Mouse (Mus musculus): ENCODE results near the gene Tmem51. TPM values are rescaled to one million over a fixed set of nuclear protein-coding genes. Genes with fewer than 3 reads are reported as not detected.
A peak's percentile ranks its signal among the peaks of the same experiment; 100 is the strongest.

Tmem51 gene
- polyA plus RNA-seq (2012; rRNA removed): 26.2 and 26.3 TPM in 2 replicates

DNA sequence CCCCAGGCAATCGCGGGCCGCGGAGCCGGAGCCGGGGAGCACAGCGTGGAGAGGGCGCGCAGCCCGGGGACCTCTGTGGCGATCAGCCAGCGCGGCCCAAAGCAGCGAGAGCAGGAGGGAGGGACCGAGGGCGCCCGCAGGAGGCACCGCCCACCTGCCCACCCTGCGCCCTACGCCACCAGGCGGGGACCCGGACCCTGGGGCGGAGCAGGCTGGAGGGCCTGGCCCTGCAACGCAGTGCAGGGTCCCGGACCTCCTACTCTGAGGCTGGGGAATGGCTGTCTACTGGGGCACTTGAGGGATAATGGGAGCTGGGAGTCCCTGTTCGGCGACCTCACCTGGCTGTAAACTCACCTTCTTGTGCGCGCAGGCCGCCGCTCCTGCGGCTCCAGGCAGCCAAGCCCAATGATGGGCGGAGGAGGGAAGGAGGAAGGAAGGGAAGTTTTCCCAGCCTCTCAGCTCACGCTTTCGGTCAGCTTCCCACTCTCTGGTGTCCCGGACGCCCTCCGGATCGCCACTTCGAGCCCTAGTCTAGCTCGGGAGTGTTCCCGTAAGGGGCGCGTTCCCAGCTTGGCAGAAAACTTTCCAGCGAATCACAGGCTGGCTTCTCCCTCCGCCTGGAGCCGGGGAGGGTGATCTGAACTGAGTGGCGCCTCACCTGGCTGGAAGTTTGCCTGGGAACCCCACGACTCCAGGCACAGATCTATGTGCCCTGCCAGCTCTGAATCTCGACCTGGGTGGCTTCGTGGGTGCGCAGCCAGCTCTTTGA is at the start of gene Tmem51:
Tmem51 (minus strand) TSS at position 174 of the 769 bp plus-strand sequence.
- TF ChIP-seq POLR2A (IDR thresholded peaks at IDR 0.05; ENCODE audit: borderline replicate concordance, insufficient read depth, low read length) (peak; percentile 21; the same call in 1 of the 2 replicates), CTCF (IDR thresholded peaks at IDR 0.05; ENCODE audit: borderline replicate concordance, insufficient read depth, low read depth, low read length) (no peak)
- H3K27ac ChIP-seq (ENCODE audit: insufficient read depth, low read length): peak within 1 kb of the TSS; percentile 92
- peaks cover 47% of the 10 kb centered on the region for H3K4me1 ChIP-seq (ENCODE audit: control insufficient read depth, insufficient read depth, low read length)
- peak within 1 kb of the TSS; percentile 55 for H3K4me3 ChIP-seq (replicated peaks; ENCODE audit: insufficient read depth, low read depth, low read length)
- no peaks in the 10 kb centered on the region for H3K27me3 ChIP-seq (ENCODE audit: control insufficient read depth, insufficient read depth, low read length)
- under 1% methylated on average over 52 of the region's 52 CpGs for WGBS
- DNase-seq: peak; percentile 73 to 78

DNA sequence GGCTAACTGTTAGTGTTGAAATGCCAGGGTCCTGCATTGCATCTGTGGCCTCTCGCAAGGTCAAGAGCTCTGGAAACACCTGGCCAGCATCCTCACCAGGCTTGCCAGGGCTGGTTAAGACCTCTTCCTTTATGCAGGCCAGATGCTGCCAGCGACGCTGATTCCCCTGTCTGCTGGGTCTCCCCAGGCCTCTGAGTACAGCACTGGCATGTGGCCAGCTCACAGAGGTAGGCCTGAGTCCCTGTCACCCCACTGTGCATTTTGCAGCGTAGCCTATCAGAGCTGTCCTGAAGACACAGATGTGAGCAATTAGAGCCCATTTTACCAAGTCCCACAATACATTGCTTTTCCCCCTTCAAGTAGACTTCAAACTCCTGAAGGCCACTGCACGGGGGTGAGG is 46.1 kb upstream of the Tmem51 start:
- Histone ChIP-seq H3K27ac (ENCODE audit: insufficient read depth, low read length) (no peak overlapping the region), H3K4me3 (replicated peaks; ENCODE audit: insufficient read depth, low read depth, low read length) (no peak overlapping the region), H3K4me1 (ENCODE audit: control insufficient read depth, insufficient read depth, low read length) (peaks cover 4% of the 10 kb centered on the region), H3K27me3 (ENCODE audit: control insufficient read depth, insufficient read depth, low read length) (no peaks in the 10 kb centered on the region)
- DNase-seq: no peak
- 65% methylated on average over 5 of the region's 5 CpGs for WGBS
- TF ChIP-seq POLR2A (IDR thresholded peaks at IDR 0.05; ENCODE audit: borderline replicate concordance, insufficient read depth, low read length) (no peak), CTCF (IDR thresholded peaks at IDR 0.05; ENCODE audit: borderline replicate concordance, insufficient read depth, low read depth, low read length) (no peak)

DNA sequence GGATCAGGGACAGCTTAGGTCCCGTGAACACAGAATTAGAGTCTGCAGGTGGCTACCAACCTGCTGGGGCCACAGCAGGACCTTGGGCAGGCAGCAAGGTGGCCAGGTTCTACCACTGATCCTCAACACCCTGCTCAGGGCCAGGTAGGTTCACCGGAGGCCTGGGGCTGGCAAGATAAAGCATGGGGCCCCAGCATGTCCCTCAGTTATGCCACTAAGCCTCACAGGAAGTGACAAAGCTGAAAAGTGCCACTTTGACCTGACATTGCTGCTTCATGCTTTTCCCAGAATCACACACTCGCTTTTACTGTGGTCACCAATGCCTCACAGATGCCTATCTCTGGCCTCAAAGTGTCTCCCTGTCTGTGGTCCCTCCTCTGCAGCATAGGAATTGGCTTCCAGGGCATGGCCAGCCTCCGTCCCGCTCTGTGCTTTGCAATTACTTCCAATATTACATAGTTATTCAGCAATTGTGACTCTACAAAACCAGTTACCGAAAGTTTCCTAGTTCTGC is 43.2 kb upstream of the Tmem51 start:
- DNase-seq: no peak
- Histone ChIP-seq H3K27me3 (ENCODE audit: control insufficient read depth, insufficient read depth, low read length) (no peaks in the 10 kb centered on the region), H3K4me1 (ENCODE audit: control insufficient read depth, insufficient read depth, low read length) (peaks cover 4% of the 10 kb centered on the region), H3K27ac (ENCODE audit: insufficient read depth, low read length) (no peak overlapping the region), H3K4me3 (replicated peaks; ENCODE audit: insufficient read depth, low read depth, low read length) (no peak overlapping the region)
- TF ChIP-seq POLR2A (IDR thresholded peaks at IDR 0.05; ENCODE audit: borderline replicate concordance, insufficient read depth, low read length) (no peak), CTCF (IDR thresholded peaks at IDR 0.05; ENCODE audit: borderline replicate concordance, insufficient read depth, low read depth, low read length) (no peak)
- WGBS: 82% methylated on average over 6 of the region's 6 CpGs

DNA sequence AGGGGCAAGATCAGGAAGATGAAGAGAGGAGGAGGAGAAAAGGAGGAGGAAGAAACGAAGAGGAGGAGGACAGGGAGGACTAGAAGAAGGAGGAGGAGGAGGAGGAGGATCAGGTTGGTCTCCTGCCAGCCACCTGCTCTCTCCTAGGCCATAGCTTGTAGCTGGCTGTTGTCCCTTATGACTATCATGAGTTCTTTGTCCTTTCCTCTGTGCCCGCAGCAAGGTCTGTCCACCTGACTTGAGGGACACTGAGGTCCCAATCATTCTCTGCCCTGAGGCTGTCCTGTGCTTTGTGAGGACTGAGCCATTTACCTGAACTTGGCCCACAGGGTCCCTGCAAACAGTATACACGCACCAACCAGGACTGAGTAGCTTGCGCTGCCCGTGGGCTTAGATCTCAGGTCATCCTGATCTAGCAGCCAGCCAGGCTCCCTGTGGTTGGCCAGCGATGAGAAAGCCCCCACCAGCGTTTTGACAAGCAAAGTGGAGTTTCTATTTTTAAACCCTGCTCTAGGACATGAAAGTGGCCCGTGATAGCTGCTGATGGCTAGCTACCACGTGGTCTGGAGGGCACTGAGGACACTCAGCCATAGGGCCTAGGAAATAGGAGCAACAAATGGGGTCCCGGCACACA is 42.7 kb upstream of the Tmem51 start:
- Histone ChIP-seq H3K27me3 (ENCODE audit: control insufficient read depth, insufficient read depth, low read length) (no peaks in the 10 kb centered on the region), H3K4me3 (replicated peaks; ENCODE audit: insufficient read depth, low read depth, low read length) (no peak overlapping the region), H3K4me1 (ENCODE audit: control insufficient read depth, insufficient read depth, low read length) (peaks cover 4% of the 10 kb centered on the region), H3K27ac (ENCODE audit: insufficient read depth, low read length) (no peak overlapping the region)
- 47% methylated on average over 10 of the region's 10 CpGs for WGBS
- no peak for TF ChIP-seq CTCF (IDR thresholded peaks at IDR 0.05; ENCODE audit: borderline replicate concordance, insufficient read depth, low read depth, low read length)
- TF ChIP-seq POLR2A (IDR thresholded peaks at IDR 0.05; ENCODE audit: borderline replicate concordance, insufficient read depth, low read length): no peak
- no peak for DNase-seq

DNA sequence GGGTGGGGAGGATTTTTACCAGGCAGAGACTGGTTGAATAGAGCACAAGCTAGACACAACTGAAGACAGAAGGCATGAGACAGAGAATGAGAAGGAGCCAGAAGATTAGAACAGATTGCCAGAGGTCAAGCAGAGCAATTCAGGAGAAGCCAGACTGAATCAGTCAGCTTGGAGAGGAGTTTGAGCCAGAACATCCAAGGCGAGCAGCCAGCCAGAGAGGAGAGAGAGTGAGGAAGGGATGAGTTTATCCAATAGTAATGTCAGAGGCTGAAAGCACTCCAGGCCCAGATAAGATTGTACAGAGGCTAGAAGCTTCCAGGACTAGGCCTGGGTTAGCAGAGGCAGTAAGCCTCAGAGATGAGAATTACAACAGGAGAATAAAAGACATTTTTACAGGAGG is 37.1 kb upstream of the Tmem51 start:
- WGBS: 64% methylated on average over 1 of the region's 1 CpGs
- Histone ChIP-seq H3K4me1 (ENCODE audit: control insufficient read depth, insufficient read depth, low read length) (peaks cover 3% of the 10 kb centered on the region; the same call in 1 of the 2 replicates), H3K4me3 (replicated peaks; ENCODE audit: insufficient read depth, low read depth, low read length) (no peak overlapping the region), H3K27me3 (ENCODE audit: control insufficient read depth, insufficient read depth, low read length) (no peaks in the 10 kb centered on the region), H3K27ac (ENCODE audit: insufficient read depth, low read length) (no peak overlapping the region)
- TF ChIP-seq POLR2A (IDR thresholded peaks at IDR 0.05; ENCODE audit: borderline replicate concordance, insufficient read depth, low read length) (no peak), CTCF (IDR thresholded peaks at IDR 0.05; ENCODE audit: borderline replicate concordance, insufficient read depth, low read depth, low read length) (no peak)
- no peak for DNase-seq

DNA sequence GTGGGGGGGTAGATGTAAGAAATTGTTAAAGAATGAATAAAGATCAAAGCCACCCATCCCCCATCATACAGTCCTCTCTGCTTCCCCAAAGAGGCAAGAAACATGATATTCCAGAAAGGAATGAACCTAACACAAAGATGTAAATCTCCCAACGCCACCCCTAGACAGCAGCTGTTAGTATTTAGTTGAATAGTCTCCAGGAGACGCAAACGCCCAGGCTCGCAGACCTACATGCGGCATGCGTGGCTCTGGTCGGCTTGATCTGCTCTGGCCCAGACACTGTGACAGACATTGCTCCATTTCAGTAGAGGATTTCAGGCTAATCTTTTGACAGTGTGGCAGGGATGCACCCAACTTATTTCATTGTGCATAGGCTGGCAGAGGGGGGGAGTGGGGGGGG is 34.4 kb upstream of the Tmem51 start:
- no peak overlapping the region for H3K4me3 ChIP-seq (replicated peaks; ENCODE audit: insufficient read depth, low read depth, low read length)
- no peak for DNase-seq
- H3K27ac ChIP-seq (ENCODE audit: insufficient read depth, low read length): no peak overlapping the region
- H3K27me3 ChIP-seq (ENCODE audit: control insufficient read depth, insufficient read depth, low read length): no peaks in the 10 kb centered on the region
- H3K4me1 ChIP-seq (ENCODE audit: control insufficient read depth, insufficient read depth, low read length): peaks cover 3% of the 10 kb centered on the region; the same call in 1 of the 2 replicates
- TF ChIP-seq POLR2A (IDR thresholded peaks at IDR 0.05; ENCODE audit: borderline replicate concordance, insufficient read depth, low read length) (no peak), CTCF (IDR thresholded peaks at IDR 0.05; ENCODE audit: borderline replicate concordance, insufficient read depth, low read depth, low read length) (no peak)
- 80% methylated on average over 7 of the region's 7 CpGs for WGBS

DNA sequence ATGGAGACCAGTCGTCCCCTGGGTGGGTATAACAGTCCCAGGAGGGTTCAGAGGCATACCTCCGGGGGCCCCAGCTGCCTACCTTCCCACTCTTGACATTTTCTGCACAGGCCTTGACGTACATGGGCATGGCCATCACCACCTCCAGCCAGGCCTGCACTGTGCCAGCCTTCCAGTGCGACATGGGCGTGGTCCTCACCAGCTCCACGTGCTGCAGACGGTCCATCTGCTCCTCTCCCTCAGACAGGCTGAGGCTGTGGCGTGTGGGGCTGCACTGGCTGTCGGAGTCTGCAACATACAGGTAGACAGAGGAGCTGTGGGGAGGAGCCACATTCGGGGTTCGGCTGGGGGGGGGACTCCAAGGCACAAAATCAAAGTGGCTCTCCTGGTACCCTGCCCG is 33.9 kb upstream of the Tmem51 start:
- Histone ChIP-seq H3K4me1 (ENCODE audit: control insufficient read depth, insufficient read depth, low read length) (peaks cover 5% of the 10 kb centered on the region; the same call in 1 of the 2 replicates), H3K27me3 (ENCODE audit: control insufficient read depth, insufficient read depth, low read length) (no peaks in the 10 kb centered on the region), H3K27ac (ENCODE audit: insufficient read depth, low read length) (no peak overlapping the region), H3K4me3 (replicated peaks; ENCODE audit: insufficient read depth, low read depth, low read length) (no peak overlapping the region)
- TF ChIP-seq POLR2A (IDR thresholded peaks at IDR 0.05; ENCODE audit: borderline replicate concordance, insufficient read depth, low read length) (no peak), CTCF (IDR thresholded peaks at IDR 0.05; ENCODE audit: borderline replicate concordance, insufficient read depth, low read depth, low read length) (no peak)
- WGBS: 56% methylated on average over 12 of the region's 12 CpGs
- no peak for DNase-seq
